Mouse (Mus musculus) spleen, adult 18-20 months (tissue): ENCODE data around the gene Hk3.

ENCODE experiments used
- DNase-seq, 2 experiments: peaks; one replicate each; pipeline ENCODE4 v3.0.0; 2022; ENCODE audit warnings: mixed read lengths in 2 of 2

The Hk3 gene

DNA sequence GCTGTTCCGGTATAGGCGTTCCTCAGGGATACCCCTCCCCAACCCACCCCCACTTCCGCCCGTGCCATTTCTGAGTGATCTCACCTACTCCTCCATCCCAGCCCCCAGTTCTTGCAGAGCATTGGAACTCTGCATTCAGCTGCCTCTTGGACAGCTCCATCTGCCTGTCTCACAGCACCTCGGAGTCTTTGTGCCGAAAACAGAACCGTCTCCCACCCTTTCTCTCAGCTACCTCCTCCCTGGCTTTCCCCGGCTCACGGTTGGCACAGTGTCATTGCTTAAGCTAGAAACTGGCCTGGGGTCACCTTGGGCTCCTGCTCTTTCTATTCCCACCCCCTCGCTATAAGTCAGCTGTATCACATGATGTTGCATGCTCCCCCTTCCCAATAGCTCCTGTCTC is 20.8 kb downstream of the Hk3 start:
- no peak for DNase-seq

DNA sequence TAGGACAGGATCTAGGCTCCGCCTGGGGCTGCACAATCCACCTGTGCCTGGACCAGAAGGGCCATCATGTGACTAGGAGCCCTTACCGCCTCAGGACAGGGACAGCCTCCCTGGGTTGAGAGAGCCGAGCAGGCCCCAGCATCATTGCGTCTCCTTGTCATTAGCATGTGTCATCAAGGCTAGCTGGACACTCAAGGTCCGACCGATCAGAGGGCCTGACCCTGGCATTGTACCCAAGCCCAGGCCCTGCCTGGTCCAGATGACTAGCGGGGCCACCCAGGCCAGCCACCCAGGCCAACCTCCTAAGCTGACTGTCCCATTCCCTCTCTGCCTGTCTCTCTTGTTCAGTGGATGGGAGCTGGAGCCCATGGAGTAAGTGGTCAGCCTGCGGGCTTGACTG is 23.6 kb downstream of the Hk3 start:
- no peak for DNase-seq

DNA sequence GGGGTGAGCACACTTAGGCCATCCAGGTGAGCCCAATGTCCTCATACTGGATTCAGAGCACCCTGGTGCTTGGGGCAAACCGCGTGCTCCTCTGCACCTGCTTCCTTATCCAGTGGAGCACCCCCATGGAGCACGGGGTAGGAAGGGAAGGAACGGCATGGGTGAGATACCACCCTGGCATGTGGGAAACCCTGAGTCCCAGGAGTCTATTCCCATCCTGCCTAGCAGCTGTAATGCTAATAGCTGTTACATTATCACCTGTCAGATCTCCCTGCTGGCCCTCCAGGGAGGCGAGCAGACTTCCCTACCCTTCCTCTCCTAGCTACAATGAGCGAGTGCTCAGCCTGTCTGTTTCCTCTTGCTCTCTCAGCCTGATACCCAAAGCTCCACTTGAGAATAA is 26.0 kb downstream of the Hk3 start:
- no peak for DNase-seq

DNA sequence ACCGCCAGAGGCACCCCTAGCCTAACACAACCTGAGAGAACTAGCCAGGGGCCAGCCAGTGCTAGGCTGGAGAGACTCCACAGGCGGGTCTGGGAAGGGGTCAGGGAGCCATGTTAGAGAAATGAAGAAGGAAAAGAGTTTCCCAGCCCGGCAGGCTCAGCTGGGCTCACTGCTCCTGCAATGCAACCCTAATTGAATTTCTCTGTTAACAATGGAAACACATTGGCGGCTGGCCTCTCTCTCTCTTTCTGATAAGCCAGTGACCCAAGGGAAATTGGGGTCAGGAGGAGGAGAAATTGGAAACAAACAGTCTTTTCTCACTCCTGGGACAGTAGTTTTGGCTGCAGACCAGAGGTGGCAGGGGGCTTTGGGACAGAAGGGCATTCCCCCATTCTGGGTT is 26.6 kb downstream of the Hk3 start:
- DNase-seq = no peak

DNA sequence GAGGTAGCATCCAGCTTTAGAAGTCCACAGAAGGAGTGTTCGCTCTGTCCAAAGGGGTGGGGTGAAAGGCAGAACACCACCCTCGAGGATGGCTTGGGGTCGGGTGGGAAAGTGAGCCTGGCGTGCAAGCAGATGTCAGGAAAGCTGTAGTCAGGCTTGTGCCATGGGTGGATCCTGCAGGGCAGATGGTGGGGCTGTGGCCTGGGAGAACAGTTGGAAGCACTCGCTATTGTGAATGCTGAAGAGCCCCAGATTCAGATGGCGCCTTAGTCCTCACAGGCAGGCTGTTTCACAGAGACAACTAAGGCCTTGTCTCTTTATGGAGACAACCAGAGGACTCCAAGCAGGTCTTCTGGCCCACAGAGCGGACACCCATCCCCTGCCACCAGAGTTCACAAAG is 29.0 kb downstream of the Hk3 start:
- DNase-seq = no peak

DNA sequence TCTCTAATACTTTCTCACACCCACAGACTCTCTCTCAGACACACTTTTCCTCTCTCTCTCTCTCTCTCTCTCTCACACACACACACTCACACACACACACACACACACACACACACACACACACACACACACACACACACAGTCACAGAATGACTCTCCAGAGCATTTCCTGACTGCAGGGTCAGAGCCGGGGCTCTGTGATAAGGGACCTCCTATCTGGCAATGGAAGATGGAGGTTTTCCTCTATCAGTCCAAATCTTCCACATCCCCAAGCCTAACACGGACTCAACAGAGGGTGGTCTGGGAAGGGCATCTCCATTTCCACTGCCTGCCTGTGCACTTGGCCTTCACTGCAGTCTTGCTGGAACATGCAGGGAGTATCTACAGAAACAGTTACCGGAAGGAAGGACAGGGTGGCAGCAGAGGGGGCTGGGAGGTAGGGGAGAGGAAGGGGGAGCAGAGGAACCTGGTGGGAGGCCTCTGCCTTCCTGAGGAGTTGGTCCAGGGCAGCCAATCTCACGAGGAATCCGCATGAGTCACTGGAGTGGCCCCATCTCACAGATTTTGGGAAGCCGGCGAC is 32.9 kb downstream of the Hk3 start:
- DNase-seq = no peak

DNA sequence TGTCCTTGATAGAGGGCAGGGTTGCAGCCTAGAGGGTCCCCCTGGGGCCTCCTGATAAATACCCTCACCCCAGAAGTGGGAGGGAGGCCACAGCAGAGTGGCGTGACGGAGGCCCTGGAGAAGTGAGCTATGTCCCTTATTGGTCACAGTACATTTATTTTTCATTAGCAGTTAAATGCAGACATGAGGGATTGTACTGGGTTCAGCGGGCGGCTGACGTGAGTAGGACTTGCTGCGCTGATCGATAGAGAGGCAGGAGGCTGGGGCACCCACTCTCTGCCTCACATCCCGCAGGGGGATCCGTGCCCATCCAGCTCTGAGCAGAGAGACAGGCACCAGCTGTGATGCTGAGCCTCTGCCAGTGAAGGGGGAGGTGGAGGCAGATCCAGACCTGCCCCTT is 33.8 kb downstream of the Hk3 start:
- no peak for DNase-seq

DNA sequence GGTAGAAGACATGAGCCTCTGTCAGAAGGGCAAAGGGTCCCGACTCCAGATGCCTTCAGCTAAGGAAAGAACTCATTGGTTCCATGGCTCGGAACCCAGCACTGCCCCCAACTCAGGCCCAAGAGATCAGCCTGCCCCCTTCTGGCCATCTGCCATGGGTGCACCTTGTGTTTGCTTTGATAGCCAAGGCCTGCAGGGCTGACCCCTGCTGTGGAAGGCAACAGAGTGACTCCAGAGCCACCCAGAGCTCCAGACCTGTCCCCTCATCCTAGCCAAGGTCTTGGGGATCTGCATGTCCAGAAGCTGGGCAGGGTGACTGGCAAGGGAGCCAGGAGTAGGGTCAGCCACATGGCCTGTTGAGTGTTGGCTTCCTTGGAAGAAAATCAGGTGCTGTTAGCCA is 37.6 kb downstream of the Hk3 start:
- DNase-seq = no peak

DNA sequence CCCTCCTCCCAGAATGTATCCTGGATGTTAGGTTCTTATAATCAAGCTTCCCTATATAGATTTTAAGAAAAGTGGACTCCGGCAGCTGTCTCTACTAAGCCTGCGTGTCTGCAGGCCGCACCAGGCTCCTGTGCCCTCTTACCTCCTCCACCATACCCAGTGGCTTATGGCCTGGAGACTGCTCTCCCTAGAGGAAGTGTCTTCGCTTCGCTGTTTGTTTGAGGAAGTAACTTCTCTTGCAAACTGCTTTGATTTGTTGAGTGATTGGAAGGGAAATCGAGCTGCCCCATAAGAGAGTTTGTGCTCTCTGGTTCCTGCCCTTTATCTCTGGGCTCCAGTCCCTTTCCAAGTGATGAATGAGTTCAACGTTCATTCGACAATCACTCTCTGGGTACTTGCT is 38.2 kb downstream of the Hk3 start:
- DNase-seq = no peak

DNA sequence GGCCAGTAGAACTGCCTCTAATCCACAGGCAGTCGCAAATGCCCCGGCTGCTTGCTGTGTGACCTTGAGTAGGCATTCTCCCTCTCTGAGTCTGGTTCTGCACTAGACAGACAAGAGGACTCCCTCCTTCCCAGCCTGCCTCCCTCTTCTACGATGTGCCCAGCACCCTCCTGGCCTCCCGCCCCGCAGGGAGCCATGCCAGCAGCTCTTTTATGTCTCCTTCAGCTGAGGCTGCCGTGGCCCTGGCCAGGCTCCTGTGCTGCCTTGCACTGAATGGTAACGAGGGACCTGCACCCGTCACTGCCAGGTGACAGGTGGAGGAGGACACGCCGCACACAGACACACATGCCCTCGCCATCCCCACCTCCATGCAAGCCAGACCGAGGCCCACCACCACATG is 40.2 kb downstream of the Hk3 start:
- no peak for DNase-seq

DNA sequence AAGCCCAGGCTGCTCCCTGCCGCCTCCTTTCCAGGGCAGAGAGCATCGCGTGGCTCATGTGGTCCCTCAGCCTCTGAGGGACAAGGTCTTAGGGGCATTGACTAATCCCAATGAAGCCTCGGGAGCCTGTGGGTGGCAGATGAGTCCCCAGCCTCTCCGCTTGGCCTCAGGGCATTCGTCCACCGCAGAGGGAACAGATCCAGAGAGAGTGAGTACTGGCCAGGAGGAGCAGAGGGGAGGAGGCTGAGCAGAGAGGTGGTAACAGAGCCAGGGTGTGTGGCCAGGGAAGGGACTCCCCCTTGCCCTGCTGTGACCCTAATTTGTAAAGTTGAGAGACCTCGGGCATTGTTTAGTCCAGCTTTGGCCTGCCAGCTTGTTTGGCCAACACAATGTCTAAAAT is 42.4 kb downstream of the Hk3 start:
- DNase-seq = no peak

DNA sequence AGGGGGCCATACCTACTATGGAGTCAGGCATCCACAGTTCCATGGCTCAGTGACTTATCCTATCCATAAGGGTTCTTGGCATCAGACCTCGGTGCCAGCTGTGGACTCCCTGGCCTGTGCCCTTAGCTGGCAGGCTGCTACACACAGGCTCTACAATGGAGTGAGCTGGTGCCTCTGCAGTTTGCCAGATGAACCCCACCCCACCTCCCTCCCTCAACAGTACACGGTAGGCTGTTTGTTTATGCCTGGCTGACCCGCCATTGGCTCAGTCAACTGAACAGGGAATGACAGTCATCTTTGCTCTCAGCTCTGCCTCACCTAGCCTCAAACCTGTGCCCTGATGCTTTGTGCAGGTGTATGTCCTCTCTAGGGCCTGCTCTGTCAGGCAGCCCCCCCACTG is 45.6 kb downstream of the Hk3 start:
- DNase-seq = no peak

DNA sequence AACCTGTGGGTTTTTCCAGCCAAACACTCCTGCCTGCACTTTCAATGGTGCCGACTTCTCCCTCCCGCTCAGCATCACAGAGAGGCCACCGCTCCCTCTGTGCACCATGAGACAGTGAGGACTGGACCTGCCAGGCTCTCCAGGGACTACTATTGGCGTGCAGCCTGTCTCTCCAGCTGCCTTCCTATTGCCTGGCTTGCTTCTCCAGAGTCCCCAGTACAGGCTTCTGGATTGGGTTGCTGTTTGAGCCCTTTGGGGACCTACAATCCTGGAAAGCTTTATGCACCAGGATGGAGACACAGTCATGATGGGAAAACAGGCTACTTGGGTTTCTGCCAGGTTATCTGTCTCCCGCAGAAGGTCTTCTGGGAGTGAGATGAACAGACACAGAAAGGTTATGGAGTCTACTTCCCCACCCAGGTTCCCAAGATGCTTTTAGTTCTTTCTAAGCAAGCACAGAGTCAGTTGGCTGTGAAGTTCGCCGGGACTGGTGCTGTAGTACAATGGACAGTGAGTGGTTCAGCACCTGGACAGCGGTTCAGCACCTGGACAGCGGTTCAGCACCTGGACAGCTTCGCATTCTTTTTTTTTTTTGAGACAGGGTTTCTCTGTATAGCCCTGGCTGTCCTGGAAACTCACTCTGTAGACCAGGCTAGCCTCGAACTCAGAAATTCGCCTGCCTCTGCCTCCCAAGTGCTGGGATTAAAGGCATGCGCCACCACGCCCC is 50.5 kb downstream of the Hk3 start:
- no peak for DNase-seq

DNA sequence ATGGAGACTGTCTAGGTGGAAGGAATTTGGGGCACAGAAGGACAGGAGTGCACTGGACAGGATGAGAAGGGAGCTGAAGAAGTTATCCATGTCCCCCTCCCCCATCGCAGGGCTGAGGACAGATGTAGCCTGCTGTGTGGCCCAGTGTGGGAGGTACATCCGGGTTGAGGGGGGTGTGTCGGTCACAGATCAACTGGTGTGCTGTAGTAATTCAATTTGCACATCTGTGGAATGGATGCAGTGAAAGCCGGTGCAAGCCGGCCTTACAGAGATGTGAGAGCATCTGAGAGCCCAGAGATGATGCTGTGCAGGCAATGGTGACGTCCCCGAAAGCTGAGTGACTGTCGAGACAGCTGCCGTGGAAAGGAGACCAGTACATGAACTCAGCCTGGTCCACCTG is 51.7 kb downstream of the Hk3 start:
- DNase-seq = no peak

DNA sequence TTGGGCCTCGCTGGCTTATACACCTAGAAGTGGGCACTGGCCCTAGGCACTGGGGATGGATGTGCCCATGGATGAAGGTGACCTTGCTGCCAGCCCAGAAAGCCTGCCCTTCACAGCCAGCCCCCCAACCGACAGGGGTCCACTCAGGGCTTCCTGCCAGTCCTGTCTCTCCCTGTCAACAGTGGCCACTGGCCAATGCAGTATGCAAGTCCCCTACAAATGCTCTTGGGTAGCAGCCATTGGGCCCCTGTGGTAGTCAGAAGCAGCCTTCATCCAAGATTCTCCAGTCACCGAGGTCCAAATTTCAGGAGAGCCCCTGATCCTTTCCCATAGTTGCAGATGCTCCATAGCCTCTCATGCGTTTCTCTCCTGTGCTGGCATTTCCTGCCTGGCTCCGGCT is 52.5 kb downstream of the Hk3 start:
- DNase-seq = no peak

DNA sequence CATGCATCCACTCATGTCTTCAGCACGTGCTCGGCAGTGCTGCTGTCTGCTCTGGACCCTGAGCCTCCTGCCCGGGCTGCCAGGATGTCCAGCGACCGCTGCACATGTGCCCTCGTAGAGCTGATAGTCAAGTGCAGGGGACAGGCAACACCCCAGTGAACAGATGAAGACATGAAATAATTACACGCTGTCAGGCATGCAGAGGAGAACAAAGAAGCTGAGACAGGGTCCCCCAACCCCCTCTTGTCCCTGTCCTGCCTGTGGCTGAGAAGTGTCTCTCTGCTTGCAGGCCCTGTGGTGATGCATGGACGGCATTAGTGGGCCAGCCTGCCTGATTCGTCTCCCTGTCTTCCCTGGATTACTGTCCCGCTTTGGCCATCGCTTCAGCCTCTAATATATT is 53.7 kb downstream of the Hk3 start:
- no peak for DNase-seq

DNA sequence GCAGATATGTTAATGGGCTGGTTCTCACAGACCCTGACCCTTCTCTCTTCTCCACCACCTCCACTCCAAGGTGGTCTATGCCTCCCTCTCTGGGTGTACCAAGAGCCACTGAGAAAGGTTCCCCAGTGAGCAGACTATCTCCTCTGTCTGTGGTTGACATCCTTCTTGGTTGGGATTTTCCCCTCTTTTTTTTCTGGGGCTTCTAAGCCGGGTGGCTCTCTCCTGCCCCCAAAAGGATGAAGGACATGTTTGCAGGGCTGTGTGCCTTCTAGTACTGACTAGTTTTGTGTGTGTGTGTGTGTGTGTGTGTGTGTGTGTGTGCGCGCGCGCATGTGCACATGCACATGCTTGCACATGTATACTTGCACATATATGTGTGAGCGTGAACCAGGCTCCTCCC is 55.9 kb downstream of the Hk3 start:
- no peak for DNase-seq

DNA sequence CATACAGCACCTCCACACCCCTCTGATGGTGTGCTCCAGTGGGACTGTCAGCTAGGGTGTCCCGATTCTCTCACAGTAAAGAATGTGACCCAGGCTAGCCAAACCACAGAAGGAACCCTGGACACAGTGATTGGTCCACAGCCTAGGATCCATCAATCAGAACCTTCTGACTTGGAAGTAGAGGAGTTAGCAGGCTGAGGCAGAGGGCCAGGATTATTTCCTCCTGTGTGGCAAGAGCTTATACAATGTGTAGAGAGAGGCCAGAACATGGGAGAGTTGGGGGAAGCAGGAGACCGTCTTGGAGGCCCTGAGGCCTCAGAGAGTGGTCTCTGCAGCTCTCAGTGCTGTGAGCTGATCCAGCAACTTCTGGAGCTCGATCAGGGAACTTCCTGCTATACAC is 60.7 kb downstream of the Hk3 start:
- no peak for DNase-seq

DNA sequence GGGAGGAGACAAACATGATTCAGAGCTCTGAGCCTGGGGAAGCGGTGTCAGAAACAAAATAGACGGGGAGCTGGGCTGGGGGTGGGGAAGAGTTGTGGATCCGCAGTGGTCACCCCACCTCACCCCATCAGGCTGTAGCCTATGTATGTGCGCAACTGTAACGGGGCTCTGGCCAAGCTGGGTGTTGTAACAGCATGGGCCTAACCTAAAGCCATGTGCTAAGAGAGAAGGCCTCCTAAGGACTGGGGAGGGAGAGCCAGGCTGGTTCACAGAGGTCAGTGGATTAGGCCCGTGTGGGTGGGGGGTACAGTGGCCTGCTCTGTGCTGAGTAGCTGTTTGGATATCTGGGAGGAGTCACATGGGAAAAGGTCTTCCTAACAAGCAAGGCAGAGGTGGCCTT is 61.3 kb downstream of the Hk3 start:
- no peak for DNase-seq

DNA sequence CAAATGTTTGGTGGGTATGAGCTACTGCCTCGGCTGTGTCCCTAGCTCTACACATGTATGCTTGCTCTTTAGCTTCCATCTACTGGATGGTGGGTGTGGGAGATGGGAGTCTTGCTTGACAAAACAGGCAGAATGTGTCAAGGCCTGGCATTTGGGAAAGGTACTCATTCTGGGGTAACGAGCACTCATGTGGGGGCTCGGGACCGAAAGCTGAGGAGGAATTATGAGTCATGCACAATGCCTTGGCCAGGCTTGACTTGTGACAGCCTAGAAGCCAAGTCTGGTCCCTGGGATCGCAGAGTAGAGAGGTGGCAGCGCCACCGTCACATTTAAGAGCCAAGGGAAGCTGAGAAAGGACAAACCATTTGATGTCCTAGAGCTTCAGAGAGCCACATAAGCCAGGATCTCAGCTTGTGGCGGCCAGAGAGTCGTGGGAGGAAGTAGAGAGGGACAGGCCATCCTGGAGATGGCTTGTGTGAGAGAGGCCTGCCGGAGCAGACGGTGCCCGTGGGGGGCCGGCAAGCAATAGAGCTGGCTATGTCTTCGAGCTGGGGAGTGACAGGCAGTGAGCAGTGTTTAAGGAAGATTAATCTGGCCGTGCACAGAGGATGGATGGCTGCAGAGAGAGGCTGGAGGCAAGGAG is 62.0 kb downstream of the Hk3 start:
- DNase-seq = no peak

DNA sequence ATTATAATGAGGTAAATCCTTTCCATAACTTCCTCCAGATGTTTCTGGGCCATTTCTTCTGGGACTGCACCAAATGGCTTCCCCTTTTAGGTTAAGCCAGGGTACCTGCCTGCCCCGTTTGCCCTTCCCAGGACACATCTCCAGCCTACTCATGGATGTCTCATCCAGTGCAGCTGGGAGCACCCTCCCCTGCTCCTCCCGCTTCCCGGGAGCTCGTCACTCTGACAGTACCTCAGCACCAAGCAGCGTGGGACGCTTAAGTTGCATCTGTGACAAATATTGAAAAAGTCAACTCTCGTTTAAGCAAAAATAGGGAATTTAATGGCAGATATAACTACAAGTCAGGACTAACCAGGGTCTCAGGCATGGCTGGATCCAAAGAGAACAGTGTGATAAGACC is 63.9 kb downstream of the Hk3 start:
- DNase-seq = no peak
